Mouse (Mus musculus): ENCODE results near the gene Pgghg.

GRCm38 (mm10) chr7:140908181-140908580, 33.0 kb upstream of the Pgghg start:
- no peak for TF ChIP-seq POLR2A (IDR thresholded peaks at IDR 0.05; ENCODE audit: extremely low read depth, insufficient read depth, low read length)
- TF ChIP-seq CTCF (IDR thresholded peaks at IDR 0.05; ENCODE audit: extremely low read depth, insufficient read depth, low read length), result no peak
